Mouse (Mus musculus) hindbrain, embryonic 16.5 days (tissue): ENCODE measurements around the gene Ptch1. TPM values are rescaled to one million over a fixed set of nuclear protein-coding genes. Genes with fewer than 3 reads are reported as not detected.

ENCODE experiments used
- ATAC-seq: fragments of 200-750 bp; cut with Nextera tagmentation; 2 replicates; pipeline ENCODE4 v1.8.0; 2017; ENCODE audit warnings: moderate TSS enrichment, moderate library complexity
- H3K27ac ChIP-seq: fragments of 300-500 bp; sonication (generic); 2 replicates; pipeline ENCODE4 v1.5.1; 2014; ENCODE audit warnings: low read depth, mild to moderate bottlenecking, control low read depth, low read length, moderate library complexity
- H3K27me3 ChIP-seq: fragments of 300-500 bp; sonication (generic); replicated peaks from 2 replicates; pipeline ENCODE4 v1.6.1; 2014; ENCODE audit warnings: low read length; ENCODE audit not compliant: control insufficient read depth, insufficient read depth
- H3K36me3 ChIP-seq: fragments of 300-500 bp; sonication (generic); 2 replicates; pipeline ENCODE4 v1.6.1; 2014; ENCODE audit warnings: mild to moderate bottlenecking, low read length, moderate library complexity, mixed read lengths; ENCODE audit not compliant: control insufficient read depth, insufficient read depth
- H3K4me1 ChIP-seq: fragments of 300-500 bp; sonication (generic); 2 replicates; pipeline ENCODE4 v1.6.1; 2014; ENCODE audit warnings: low read depth, low read length; ENCODE audit not compliant: control insufficient read depth, insufficient read depth
- H3K4me2 ChIP-seq: fragments of 300-500 bp; sonication (generic); 2 replicates; pipeline ENCODE4 v1.6.1; 2014; ENCODE audit warnings: mild to moderate bottlenecking, low read length, control low read depth, moderate library complexity
- H3K4me3 ChIP-seq: fragments of 300-500 bp; sonication (generic); 2 replicates; pipeline ENCODE4 v1.5.1; 2014; ENCODE audit warnings: mild to moderate bottlenecking, low read length, control low read depth, moderate library complexity
- H3K9ac ChIP-seq: fragments of 300-500 bp; sonication (generic); 2 replicates; pipeline ENCODE4 v1.6.1; 2014; ENCODE audit warnings: low read depth, mild to moderate bottlenecking, control low read depth, low read length, moderate library complexity
- H3K9me3 ChIP-seq: fragments of 300-500 bp; sonication (generic); 2 replicates; pipeline ENCODE4 v1.6.1; 2014; ENCODE audit warnings: mild to moderate bottlenecking, low read length, moderate library complexity; ENCODE audit not compliant: control insufficient read depth
- WGBS: fragments of 180-500 bp; shearing (Covaris S2); extraction: QIAGEN DNeasy Blood & Tissue Kit; methylation state at CpG from one replicate; pipeline ENCODE4 v1.1.7; 2014; 5-methylcytosine and 5-hydroxymethylcytosine counted together
- polyA plus RNA-seq: library from polyadenylated mRNA; unstranded; fragments of >200 nt; fragmentation: Nextera tagmentation; extraction: Ambion mirVana; gene quantifications from 2 replicates; pipeline ENCODE4 v1.2.1, GENCODE M21; 2015

The Ptch1 gene
- 15.3 and 17.3 TPM in 2 replicates for polyA plus RNA-seq

DNA sequence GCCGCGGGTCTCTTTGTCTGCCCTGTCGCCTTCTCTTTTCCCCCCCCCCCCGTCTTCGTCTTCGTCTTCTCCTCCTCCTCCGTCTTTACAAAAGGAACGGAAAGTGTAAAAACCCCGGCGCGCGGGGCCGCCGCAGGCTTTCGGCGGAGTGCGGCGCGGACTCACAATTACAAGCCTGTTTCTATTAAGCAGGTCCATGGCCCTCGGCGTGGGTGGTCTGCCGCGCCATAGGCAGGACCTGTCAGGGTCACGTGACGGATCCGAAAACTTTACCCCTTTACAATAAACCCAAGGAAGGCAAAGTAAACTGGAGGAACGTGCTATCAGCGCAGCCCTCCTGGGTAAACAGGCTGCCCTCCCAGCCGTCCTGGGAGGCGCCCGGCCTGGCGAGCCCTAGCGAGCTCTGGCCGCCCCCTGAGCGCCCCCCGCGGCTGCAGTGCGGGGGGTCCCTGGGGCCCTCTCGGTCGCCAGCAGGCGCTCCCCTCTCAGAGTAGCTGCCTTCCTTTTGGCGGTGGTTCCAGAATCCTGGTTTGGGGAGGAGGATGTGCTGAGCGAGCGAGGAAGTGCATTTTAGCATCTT lies at the start of gene Ptch1:
Ptch1 (minus strand) TSS at position 343 of the 580 bp plus-strand sequence.
- H3K4me1 ChIP-seq = peaks cover 13% of the 10 kb centered on the region
- WGBS = under 1% methylated on average over 43 of the region's 44 CpGs
- peak within 1 kb of the TSS; percentile 84 for H3K4me2 ChIP-seq
- H3K9ac ChIP-seq = peak within 1 kb of the TSS; percentile 89
- no peaks in the 10 kb centered on the region for H3K36me3 ChIP-seq
- H3K27ac ChIP-seq = peak within 1 kb of the TSS; percentile 87
- H3K27me3 ChIP-seq = peaks cover 10% of the 10 kb centered on the region
- no peaks in the 10 kb centered on the region for H3K9me3 ChIP-seq
- ATAC-seq = peak; percentile 63
- H3K4me3 ChIP-seq = peak within 1 kb of the TSS; percentile 73

DNA sequence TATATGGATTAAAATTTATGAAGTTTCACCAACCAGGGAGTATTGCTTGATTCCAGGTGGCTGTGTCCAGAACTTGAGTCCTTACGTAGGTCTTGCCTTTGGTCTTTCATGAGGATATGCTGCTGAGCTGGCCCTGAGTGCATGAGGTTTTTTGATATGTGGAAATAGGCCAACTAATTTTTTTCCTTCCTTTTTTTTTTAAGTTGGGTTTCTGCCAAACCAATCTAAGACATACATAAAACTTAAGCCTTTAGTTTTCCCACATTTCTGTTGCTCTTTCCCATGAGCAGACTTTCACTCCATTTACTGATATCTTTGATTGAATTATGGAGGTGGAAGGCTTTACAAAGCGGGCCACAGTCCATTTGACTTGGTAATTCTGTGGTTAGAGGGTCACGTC lies 47.9 kb upstream of the Ptch1 start:
- Histone ChIP-seq H3K9ac (no peak overlapping the region), H3K4me2 (no peak overlapping the region), H3K4me1 (no peaks in the 10 kb centered on the region), H3K9me3 (no peaks in the 10 kb centered on the region), H3K36me3 (no peaks in the 10 kb centered on the region), H3K27ac (no peak overlapping the region), H3K27me3 (no peaks in the 10 kb centered on the region), H3K4me3 (no peak overlapping the region)
- 70% methylated on average over 3 of the region's 3 CpGs for WGBS
- ATAC-seq = no peak

GRCm38 (mm10) chr13:63613201-63613600 lies 39.8 kb upstream of the Ptch1 start:
- H3K4me1 ChIP-seq = no peaks in the 10 kb centered on the region
- no peaks in the 10 kb centered on the region for H3K27me3 ChIP-seq
- H3K36me3 ChIP-seq = no peaks in the 10 kb centered on the region
- no peak overlapping the region for H3K27ac ChIP-seq
- H3K4me3 ChIP-seq = no peak overlapping the region
- no peak overlapping the region for H3K4me2 ChIP-seq
- H3K9ac ChIP-seq = no peak overlapping the region
- no peaks in the 10 kb centered on the region for H3K9me3 ChIP-seq
- ATAC-seq = no peak
- WGBS = 65% methylated on average over 2 of the region's 2 CpGs

DNA sequence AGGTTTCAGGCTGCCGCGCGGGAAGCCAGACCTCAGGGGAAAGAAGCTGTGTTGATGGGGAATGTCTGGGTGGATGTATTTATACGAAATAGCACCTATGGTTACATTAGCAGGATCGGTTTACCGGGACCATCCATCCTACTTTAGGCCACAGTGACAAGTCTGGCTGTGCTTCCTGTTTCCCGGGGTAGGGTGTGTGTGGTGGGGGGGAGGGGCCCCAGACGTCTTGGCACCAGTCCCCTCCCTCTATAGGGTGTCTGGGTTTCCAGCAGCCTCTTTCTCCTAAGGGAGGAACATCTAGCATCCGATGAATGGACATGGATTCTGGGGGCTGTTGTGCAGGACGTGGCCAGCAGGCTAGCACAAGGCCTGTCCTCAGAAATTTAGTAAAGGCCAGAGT lies 36.3 kb upstream of the Ptch1 start:
- 46% methylated on average over 10 of the region's 10 CpGs for WGBS

GRCm38 (mm10) chr13:63597593-63597992 lies 24.2 kb upstream of the Ptch1 start:
- no peaks in the 10 kb centered on the region for H3K9me3 ChIP-seq
- ATAC-seq = peak; percentile 50; the same call in 1 of the 2 replicates
- H3K27me3 ChIP-seq = no peaks in the 10 kb centered on the region
- H3K36me3 ChIP-seq = no peaks in the 10 kb centered on the region
- H3K27ac ChIP-seq = no peak overlapping the region
- WGBS = 47% methylated on average over 3 of the region's 3 CpGs
- H3K9ac ChIP-seq = no peak overlapping the region
- H3K4me2 ChIP-seq = no peak overlapping the region
- no peak overlapping the region for H3K4me3 ChIP-seq
- H3K4me1 ChIP-seq = no peaks in the 10 kb centered on the region

More for the DNA sequence above, 36.3 kb upstream of the Ptch1 start:
- no peak overlapping the region for H3K9ac ChIP-seq
- no peaks in the 10 kb centered on the region for H3K9me3 ChIP-seq
- no peak overlapping the region for H3K4me3 ChIP-seq
- ATAC-seq = no peak
- H3K4me1 ChIP-seq = no peaks in the 10 kb centered on the region
- H3K27me3 ChIP-seq = no peaks in the 10 kb centered on the region
- no peak overlapping the region for H3K27ac ChIP-seq
- H3K36me3 ChIP-seq = no peaks in the 10 kb centered on the region
- H3K4me2 ChIP-seq = no peak overlapping the region

- H3K27ac ChIP-seq = no peak overlapping the region
- no peaks in the 10 kb centered on the region for H3K27me3 ChIP-seq
- 67% methylated on average over 7 of the region's 7 CpGs for WGBS
- no peak overlapping the region for H3K4me2 ChIP-seq
- no peaks in the 10 kb centered on the region for H3K9me3 ChIP-seq
- no peaks in the 10 kb centered on the region for H3K4me1 ChIP-seq
- H3K36me3 ChIP-seq = no peaks in the 10 kb centered on the region
- ATAC-seq = no peak
- no peak overlapping the region for H3K4me3 ChIP-seq
- no peak overlapping the region for H3K9ac ChIP-seq
Measured at GRCm38 (mm10) chr13:63595869-63596268, 22.5 kb upstream of the Ptch1 start.

DNA sequence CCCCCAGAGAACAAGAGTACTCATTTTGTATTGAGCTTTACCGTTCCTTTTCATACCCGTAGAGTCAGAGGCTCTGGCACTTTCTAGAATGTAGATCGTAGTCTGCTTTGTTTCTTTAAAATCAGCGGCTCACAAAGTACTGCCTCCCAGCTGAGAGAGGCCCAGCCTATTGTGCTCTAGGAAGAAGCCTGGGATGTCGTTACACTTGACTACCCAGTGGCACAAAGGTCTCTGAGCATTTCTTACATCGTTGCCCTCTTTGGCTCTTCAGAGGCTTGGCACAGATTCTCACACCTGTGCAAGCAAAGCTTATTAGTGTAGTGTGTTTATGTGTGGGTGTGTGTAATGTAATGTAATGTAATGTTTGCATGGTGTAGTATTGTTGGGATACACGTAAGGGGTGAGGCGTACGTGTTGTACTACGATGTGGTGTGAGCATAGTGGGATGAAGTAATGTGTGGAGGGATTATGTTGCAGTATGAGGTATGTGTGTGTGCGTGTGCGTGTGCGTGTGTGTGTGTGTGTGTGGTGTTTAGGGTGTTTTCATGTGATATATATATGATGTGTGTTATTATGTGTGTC lies 20.2 kb upstream of the Ptch1 start:
- no peaks in the 10 kb centered on the region for H3K36me3 ChIP-seq
- 50% methylated on average over 13 of the region's 13 CpGs for WGBS
- no peak overlapping the region for H3K27ac ChIP-seq
- H3K27me3 ChIP-seq = no peaks in the 10 kb centered on the region
- H3K9ac ChIP-seq = no peak overlapping the region
- H3K4me2 ChIP-seq = no peak overlapping the region
- no peaks in the 10 kb centered on the region for H3K4me1 ChIP-seq
- H3K9me3 ChIP-seq = no peaks in the 10 kb centered on the region
- no peak for ATAC-seq
- no peak overlapping the region for H3K4me3 ChIP-seq

DNA sequence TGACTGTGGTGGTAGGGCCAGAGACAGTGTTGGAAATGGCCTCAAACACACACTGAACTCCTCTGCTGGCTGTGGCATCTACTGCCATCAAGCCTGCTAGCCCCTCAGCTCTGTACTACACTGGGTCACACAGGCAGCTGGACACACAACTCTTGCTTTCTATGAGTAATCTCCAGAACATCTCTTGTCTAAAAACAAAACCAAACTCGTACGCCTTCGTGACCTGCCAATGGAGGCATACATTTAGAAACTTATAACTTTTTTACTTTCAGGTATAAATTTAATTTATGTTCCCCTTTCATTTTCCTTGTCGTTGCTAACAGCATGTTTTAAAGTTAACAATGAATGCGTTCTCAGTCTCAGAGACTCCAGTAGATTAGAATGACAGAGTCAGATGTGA lies 19.4 kb upstream of the Ptch1 start:
- Histone ChIP-seq H3K9ac (no peak overlapping the region), H3K36me3 (no peaks in the 10 kb centered on the region), H3K4me3 (no peak overlapping the region), H3K4me2 (no peak overlapping the region), H3K27me3 (no peaks in the 10 kb centered on the region), H3K9me3 (no peaks in the 10 kb centered on the region), H3K4me1 (no peaks in the 10 kb centered on the region), H3K27ac (no peak overlapping the region)
- 83% methylated on average over 5 of the region's 5 CpGs for WGBS
- no peak for ATAC-seq

DNA sequence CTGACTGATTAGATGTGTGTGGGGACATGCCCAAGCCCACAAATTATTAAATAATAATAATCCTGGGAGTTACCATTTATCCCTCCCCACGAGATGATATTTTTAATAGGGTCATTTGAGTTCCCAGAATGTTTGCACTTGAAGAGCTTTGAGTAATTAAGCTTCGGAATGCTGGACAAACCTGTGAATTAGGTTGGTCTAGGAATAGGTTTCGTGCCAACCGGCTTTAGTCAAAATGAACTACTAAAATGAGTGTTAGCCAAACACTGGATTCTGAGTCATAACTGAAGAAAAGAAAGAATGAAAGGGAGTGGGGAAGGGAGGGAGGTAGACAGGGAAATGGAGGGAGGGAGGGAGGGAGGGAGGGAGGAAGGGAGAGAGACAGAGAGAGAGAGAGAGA lies 1.2 kb upstream of the Ptch1 start:
- H3K4me3 ChIP-seq = no peak overlapping the region
- H3K4me2 ChIP-seq = no peak overlapping the region
- no peaks in the 10 kb centered on the region for H3K36me3 ChIP-seq
- ATAC-seq = no peak
- WGBS = 59% methylated on average over 4 of the region's 4 CpGs
- no peaks in the 10 kb centered on the region for H3K9me3 ChIP-seq
- H3K9ac ChIP-seq = no peak overlapping the region
- peaks cover 10% of the 10 kb centered on the region for H3K27me3 ChIP-seq
- no peak overlapping the region for H3K27ac ChIP-seq
- peaks cover 5% of the 10 kb centered on the region for H3K4me1 ChIP-seq
